Mouse (Mus musculus) fat pad, adult 2 months (tissue): ENCODE data around the gene Spag6l.
"Not testable (repeated sequence)": the region's sequence is repeated elsewhere in the genome, so short reads cannot be mapped to it uniquely, and the experiment has no call there.

Source experiments
- DNase-seq: peaks from one replicate; pipeline ENCODE4 v3.0.0-alpha.2; 2011; ENCODE audit warnings: low read depth, low spot score; ENCODE audit errors: extremely low read depth

Gene Spag6l

DNA sequence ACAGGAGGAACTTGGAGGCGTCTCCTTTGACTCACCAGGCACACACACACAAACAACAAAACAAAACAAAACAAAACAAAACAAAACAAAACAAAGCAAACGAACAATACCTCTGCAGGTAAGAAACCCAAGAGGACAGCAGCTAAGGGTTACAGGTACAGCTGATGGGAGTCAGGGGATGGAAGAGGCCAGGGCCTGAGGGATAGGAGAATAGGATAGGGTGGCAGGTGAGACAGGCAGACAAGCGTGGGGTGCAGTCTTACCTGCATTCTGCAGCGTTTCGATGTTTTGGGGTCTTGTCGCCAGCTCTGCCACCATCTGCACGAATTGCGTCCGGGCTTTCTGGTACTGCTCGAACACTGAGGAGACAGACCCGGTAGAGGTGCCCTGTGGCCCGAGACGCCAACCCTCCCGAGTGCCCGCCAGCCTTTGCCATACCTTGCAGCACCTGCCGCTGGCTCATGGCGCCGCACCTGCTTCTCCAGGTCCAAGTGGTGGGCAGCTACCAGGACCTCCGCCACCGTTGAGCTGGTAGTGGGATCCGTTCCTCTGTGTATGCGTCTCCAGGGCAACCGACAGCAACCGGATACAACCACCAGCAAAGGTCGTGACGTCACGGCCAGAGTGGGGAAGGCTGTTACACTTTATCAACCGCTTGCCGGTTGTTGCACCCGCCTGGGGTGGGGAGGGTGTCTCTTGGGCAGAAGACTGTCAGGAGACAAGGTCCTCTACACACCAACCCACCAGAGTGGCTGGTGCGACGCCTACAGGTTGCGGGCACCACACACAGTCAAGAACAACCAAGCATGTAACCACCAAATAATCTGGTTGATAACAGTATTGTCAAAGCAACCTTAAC, at the start of gene Spag6l:
TSS of gene Spag6l (minus strand) at position 700 of the 859 bp plus-strand sequence.
- no peak for DNase-seq

GRCm38 (mm10) chr16:16879025-16879424, 49.8 kb upstream of the Spag6l start:
- no peak for DNase-seq

DNA sequence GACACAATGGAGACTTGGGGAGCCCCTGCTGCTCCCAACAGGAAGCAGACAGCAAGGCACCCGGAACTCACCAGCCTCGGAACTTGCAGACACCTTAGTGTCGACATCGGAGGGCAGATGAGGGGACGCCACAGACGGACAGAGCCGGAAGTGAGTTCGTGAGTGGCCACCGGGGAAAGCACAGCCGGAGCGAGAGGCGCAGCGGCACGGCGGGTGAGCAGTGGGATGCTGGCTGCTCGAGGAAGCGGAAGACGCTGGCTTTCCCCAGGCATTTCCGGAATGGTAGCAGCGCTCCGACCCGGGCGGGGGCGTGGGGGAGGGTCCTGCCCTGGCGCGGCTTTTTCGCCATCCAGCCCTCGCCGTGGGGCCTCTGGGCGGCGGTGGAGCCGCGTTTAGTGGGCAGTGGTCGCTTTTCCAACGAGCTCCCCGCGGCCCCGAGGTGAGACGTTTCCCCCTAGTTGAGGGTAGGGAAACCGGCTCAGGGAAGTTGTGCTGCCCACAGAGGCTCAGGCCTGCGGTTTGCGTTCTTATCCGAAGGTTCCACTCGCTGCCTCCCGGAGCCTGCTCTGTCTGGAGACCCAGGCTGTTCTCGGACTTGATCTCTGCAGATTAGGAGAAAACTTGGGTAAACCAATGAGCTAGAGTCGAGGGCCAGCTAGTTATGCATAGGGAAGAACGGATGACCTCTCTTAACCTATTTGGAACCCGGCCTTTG, 41.5 kb upstream of the Spag6l start, which contains the start of the genes Top3b and Vpreb1:
TSS of gene Top3b (plus strand) at position 120 of the 715 bp plus-strand sequence.
TSS of gene Vpreb1 (minus strand) at position 227 of the 715 bp plus-strand sequence.
- peak; percentile 36 for DNase-seq

- no peak for DNase-seq
Observed at GRCm38 (mm10) chr16:16870241-16870616, 41.0 kb upstream of the Spag6l start.

DNA sequence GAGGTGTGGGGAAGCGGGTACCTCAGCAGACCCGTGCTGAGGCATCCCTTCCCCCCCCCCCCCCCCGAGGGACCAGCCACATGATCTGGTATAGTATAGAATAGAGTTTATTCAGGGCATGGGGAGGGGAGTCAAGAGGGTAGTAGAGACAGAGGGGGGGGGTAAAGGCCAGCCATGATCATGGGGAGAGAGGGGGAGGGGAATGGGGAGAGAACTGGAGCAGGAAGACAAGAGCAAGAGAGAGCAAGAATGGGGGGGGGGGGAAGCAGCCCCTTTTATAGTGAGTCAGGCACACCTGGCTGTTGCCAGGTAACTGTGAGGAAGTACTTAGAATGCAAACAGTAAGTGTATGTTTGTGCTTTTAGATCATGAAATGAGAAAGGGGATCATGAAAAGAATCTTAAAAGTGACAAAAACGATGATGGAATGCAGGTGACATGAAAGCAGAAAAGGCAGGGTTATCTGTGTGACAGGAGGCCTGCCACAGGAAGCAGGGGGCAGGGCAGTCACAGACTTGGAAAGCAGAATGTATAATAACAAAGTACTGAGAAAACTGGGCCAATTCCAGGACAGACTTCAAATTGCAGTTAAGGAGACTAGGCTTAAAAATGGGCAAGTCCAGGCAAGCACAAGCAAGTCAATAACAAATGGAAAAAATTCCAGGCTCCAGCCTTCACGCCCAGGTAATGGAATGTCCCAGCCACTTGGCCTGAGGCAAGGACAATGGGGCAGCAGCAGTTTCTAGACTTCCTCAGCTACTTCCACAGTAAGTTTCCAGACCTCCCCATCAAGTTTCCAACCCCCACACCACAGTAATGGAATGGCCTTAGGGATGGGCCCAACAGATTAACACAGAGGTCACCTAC, 36.7 kb upstream of the Spag6l start:
- peak; percentile 69 for DNase-seq

DNA sequence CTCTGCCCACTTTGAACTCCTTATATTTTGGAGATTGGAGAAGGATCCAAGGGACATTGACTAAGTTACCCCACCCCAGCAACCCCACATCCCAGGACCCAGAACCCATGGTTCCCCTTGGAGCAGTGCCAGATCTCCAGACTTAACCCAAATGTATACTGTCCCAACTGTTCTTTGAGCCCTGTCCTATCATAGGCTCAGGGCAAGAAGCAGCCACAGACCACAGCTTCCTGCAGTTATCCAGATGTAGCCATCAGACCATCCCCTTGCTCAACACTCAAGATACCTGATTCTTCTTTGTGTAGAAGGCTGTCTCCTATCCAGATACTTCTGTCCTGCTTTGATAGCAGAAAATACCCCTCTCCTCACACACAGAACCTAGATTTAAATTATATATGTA, 36.0 kb upstream of the Spag6l start:
- DNase-seq = no peak

GRCm38 (mm10) chr16:16863978-16864377, 34.7 kb upstream of the Spag6l start, which contains the start of gene Igll1:
Igll1 (minus strand) TSS chr16:16863985.
- DNase-seq = no peak

GRCm38 (mm10) chr16:16862288-16862687, 33.0 kb upstream of the Spag6l start:
- DNase-seq = no peak

- no peak for DNase-seq
Observed at GRCm38 (mm10) chr16:16856731-16857476, 27.6 kb upstream of the Spag6l start.

DNA sequence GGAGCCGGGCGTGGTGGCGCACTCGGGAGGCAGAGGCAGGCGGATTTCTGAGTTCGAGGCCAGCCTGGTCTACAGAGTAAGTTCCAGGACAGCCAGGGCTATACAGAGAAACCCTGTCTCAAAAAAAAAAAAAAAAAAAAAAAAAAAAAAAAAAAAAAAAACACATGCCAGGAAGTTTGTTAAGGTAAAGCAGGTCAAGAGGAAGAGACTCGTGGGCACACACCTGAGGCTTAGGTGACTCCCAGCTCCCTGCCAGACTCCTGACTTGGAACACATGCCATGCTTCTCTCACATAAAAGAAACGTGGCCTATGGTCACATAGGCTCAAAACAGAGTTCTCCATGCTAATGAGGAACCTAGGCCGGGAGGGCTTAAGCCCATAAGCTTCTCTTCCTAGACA, 26.8 kb upstream of the Spag6l start:
- not testable (repeated sequence) for DNase-seq

DNA sequence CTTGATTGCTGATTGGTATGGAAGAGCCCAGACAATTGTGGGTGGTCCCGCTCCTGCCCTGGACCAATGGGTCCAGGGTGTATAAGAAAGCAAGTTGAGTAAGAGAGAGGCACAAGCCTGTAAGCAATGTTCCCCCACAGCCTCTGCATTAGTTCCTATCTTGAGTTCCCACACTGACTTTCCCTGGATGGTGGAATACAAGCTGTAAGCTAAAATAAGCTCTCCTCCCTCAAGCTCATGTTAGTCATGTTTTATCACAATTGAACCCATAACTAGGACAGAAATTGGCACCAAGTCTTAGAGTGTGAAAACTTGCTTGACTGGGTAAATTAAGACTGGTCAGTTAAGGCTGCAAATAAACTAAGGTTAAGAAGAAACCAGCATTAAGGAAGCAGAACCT, 26.3 kb upstream of the Spag6l start:
- no peak for DNase-seq

GRCm38 (mm10) chr16:16854836-16855235, 25.6 kb upstream of the Spag6l start:
- no peak for DNase-seq

GRCm38 (mm10) chr16:16852411-16852810, 23.2 kb upstream of the Spag6l start:
- peak; percentile 83 for DNase-seq

DNA sequence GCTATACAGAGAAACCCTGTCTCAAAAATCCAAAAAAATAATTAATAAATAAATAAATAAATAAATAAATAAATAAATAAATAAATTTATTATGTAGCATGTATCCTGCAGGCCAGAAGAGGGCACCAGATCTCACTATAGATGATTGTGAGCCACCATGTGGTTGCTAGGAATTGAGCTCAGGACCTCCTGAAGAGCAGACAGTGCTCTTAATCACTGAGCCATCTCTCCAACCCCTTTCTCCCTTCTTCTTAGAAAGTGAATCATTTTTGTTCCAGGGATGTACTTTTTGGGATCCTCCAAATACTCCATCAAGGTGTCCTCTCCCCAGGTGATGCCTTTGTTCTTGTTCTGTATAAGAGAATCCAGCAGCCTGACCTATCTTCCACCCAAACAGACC, 19.9 kb upstream of the Spag6l start:
- no peak for DNase-seq

- DNase-seq = no peak
Observed at GRCm38 (mm10) chr16:16829671-16830070, 415 bp upstream of the Spag6l start.

DNA sequence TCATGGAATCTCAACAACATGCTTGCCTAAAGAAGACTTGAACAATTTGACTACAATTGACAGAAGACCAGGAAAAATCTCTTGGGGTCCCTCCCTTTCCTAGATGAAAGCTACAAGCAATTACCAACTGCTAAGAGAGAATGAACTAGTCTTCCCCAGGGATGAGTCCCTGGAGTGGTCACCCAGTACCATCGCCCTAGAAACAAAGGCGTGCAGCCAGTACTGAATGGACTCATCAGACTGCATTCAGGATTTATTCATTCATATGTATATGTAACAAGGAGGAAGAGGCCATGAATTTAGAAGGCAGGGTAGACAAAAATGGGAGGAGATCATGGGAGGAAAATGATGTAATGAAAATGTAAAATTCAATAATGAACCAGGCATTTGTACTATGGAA, 3.0 kb downstream of the Spag6l start:
- DNase-seq = no peak

- no peak for DNase-seq
Observed at GRCm38 (mm10) chr16:16825476-16825875, 3.8 kb downstream of the Spag6l start.

DNA sequence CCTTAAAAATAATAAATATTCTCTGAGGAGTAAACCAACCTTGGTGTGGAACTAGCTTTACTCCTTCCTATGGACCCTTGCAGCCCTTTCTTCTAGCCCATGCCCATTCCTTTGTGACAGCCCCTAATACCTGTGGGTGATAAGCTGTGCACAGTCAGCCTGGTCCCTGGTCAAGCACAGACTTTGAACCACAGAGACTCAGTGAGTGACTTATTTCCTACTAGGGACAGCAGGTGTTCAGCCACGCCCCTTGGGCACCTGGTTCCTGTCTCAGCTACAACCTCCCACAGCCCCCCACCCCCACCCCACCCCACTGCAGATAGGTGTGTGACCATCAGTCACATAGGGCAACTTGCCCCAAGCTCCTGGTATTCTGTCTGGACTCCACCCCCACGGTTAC, 22.9 kb downstream of the Spag6l start:
- DNase-seq = no peak
